Mouse (Mus musculus): ENCODE results near the gene Osgep. TPM values are rescaled to one million over a fixed set of nuclear protein-coding genes. Genes with fewer than 3 reads are reported as not detected.
A peak's percentile ranks its signal among the peaks of the same experiment; 100 is the strongest.
"Not testable (repeated sequence)": the region's sequence is repeated elsewhere in the genome, so short reads cannot be mapped to it uniquely, and the experiment has no call there.

The Osgep gene
- polyA plus RNA-seq (2014; fragmentation: Nextera tagmentation; extraction: Ambion mirVana) = 116 and 119 TPM in 2 replicates

DNA sequence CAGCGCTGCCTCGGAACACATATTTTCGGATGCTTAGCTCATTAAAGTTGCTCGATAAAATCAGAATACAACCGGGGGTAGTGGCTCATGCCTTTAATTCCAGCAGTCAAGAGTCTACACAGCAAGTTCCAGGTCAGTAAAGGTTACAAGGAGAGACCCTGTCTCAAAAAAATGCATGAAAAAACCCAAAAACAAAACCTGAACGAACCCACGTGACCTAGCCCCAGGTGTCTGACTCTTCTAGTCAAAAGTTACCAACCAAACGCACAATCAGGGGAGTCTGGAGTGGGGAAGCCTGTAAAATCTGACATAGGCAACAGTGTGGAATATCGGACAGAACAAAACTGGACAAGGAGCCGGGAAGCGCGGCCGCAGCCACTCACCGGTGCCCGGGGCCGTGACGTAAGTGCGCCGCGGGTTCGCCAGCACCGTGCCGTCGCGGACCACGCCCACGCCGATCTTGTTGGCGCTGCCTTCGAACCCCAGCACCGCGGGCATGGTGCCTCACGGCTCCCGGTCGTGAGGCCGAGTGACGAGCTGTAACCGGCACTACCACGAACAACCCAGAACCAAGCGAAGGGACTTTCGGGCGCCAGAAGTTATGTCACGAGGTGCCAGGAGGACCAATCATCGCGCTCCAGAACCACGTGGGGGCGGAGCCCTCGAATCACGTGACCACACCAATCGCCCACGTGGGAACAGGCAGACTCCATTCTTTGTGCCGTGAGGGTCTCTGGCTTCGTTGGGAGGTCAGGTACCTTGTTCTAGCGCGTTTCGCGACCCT, at the start of gene Osgep, which contains the start of gene Apex1:
Gene Osgep, minus strand, starts transcription at position 613 of the 784 bp plus-strand sequence.
Gene Apex1, plus strand, starts transcription at position 688 of the 784 bp plus-strand sequence.
- H3K9ac ChIP-seq (ENCODE audit: low read depth, low read length) = peak within 1 kb of the TSS; percentile 81
- ATAC-seq (replicated peaks; ENCODE audit: low FRiP score) (peak; percentile 94), DNase-seq (ENCODE audit: low spot score) (peak; percentile 97)
- peaks cover 17% of the 10 kb centered on the region for H3K4me1 ChIP-seq (replicated peaks; ENCODE audit: control insufficient read depth, insufficient read depth, low read length)
- H3K9me3 ChIP-seq (ENCODE audit: control insufficient read depth, low read length) = no peaks in the 10 kb centered on the region
- WGBS = under 1% methylated on average over 57 of the region's 57 CpGs
- peak within 1 kb of the TSS; percentile 88 for H3K27ac ChIP-seq (ENCODE audit: low read depth, low read length)
- H3K36me3 ChIP-seq (ENCODE audit: control insufficient read depth, insufficient read depth, low read length) = peaks cover 31% of the 10 kb centered on the region
- peak within 1 kb of the TSS; percentile 79 for H3K4me3 ChIP-seq (ENCODE audit: low read depth, low read length)
- no peaks in the 10 kb centered on the region for H3K27me3 ChIP-seq (replicated peaks; ENCODE audit: control insufficient read depth, insufficient read depth, low read length)
- peak within 1 kb of the TSS; percentile 69 for H3K4me2 ChIP-seq

DNA sequence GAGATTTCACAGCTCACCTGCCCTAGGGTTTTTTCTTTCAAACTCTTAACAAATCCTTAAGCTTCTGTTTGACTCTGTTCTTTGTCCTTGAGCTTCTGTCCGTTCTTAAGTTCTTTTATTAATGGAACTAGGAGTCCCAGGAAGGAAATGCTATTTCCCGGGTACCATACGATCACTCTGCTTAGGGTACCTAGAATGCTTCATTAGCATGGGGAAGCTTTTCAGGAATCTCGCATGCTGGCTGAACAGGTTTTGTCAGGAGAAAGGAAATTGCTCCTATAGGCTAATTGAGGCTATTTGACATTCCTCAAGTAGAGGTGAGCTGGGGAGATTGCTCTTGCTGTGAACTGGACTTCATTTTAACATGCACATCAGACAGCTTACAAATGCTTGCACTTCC, 49.0 kb upstream of the Osgep start:
- Histone ChIP-seq H3K9ac (ENCODE audit: low read depth, low read length) (no peak overlapping the region), H3K27ac (ENCODE audit: low read depth, low read length) (no peak overlapping the region), H3K36me3 (ENCODE audit: control insufficient read depth, insufficient read depth, low read length) (no peaks in the 10 kb centered on the region), H3K27me3 (replicated peaks; ENCODE audit: control insufficient read depth, insufficient read depth, low read length) (no peaks in the 10 kb centered on the region), H3K9me3 (ENCODE audit: control insufficient read depth, low read length) (no peaks in the 10 kb centered on the region), H3K4me2 (no peak overlapping the region), H3K4me1 (replicated peaks; ENCODE audit: control insufficient read depth, insufficient read depth, low read length) (0 out of 2 replicates have a peak, but pooled peaks cover 7% of the 10 kb centered on the region), H3K4me3 (ENCODE audit: low read depth, low read length) (no peak overlapping the region)
- ATAC-seq (replicated peaks; ENCODE audit: low FRiP score) (no peak), DNase-seq (ENCODE audit: low spot score) (no peak)
- 58% methylated on average over 4 of the region's 4 CpGs for WGBS

DNA sequence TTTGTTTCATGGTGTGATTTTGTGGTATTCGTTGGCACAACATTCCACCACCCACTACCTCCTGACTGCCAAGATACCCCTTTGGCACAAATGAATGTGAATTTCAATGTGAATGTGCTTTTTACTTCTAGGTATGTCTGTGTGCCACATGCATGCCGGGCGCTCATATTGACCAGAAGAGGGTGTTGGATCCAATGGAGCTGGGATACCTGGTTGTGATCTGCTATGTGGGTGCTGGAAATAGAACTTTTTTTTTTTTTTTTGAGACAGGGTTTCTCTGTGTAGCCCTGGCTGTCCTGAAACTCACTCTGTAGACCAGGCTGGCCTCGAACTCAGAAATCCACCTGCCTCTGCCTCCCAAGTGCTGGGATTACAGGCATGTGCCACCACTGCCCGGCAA, 48.4 kb upstream of the Osgep start:
- H3K9me3 ChIP-seq (ENCODE audit: control insufficient read depth, low read length); H3K4me2 ChIP-seq; H3K36me3 ChIP-seq (ENCODE audit: control insufficient read depth, insufficient read depth, low read length); H3K4me1 ChIP-seq (replicated peaks; ENCODE audit: control insufficient read depth, insufficient read depth, low read length); H3K4me3 ChIP-seq (ENCODE audit: low read depth, low read length); H3K27ac ChIP-seq (ENCODE audit: low read depth, low read length); ATAC-seq (replicated peaks; ENCODE audit: low FRiP score); DNase-seq (ENCODE audit: low spot score); H3K27me3 ChIP-seq (replicated peaks; ENCODE audit: control insufficient read depth, insufficient read depth, low read length); H3K9ac ChIP-seq (ENCODE audit: low read depth, low read length): not testable (repeated sequence)
- 86% methylated on average over 5 of the region's 5 CpGs for WGBS

DNA sequence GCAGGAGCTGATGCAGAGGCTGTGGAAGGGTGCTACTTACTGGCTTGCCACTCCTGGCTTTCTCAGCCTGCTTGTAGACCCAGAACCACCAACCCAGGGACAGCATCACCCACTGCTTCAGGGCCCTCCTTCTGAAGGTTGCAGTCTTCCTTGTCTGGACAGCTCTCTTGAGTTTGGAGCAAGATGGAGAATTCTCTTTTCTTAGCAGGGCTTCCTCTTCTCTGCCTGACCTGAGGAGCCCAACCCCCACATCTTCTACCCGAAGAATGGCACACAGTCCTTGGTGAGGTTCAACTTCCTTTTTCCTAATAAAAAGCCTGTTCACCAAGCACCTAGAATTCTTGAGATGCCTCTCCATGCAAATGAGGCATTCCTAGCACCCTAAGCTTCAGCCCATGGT, 46.1 kb upstream of the Osgep start:
- WGBS = 44% methylated on average over 1 of the region's 1 CpGs
- no peaks in the 10 kb centered on the region for H3K9me3 ChIP-seq (ENCODE audit: control insufficient read depth, low read length)
- no peak for ATAC-seq (replicated peaks; ENCODE audit: low FRiP score)

DNA sequence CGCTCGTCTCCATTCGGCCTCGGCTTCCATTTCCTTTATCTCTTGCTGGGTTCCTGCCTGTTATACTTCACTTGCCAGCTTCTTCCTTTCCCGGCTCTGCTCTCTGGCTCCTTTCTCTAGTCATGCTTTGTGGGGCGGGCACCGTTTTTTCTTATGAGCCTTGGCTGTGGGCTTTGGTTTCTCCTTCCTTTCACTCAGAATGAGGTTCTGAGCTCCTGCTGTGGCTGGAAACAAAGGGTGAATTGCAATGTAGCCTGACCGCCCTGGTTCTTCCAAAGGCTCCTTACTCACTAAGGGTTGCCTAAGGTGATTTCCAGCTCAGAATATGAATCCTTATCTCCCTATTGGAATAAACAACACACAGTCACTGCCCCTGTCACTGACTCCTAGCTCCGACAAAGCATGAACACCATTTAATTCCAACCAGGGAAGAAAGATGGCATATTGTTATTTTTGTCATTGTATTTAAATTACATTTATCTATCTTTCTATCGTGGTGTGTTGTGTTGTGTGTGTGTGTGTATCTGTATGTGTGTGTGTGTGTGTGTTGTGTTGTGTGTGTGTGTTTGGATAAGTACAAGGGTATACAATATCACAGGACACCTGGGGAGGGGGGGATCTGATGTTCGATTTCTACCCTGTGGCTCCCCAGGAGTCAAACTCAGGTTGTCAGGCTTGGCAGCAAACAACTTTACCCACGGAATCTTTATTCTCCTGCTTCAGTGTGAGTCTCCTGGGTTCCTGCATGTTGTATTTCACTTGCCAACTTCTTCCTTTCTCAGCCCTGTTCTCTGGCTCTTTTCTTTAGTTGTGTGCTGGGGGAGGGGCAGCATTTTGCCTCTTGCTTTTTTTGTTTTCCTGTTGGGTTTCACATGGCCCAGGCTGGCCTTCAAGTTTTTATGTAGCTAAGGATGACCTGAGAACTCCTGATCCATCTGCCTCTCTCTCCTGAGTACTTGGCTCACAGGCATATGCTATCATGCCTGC, 45.2 kb upstream of the Osgep start:
- Histone ChIP-seq H3K27ac (ENCODE audit: low read depth, low read length) (no peak overlapping the region), H3K36me3 (ENCODE audit: control insufficient read depth, insufficient read depth, low read length) (no peaks in the 10 kb centered on the region), H3K4me1 (replicated peaks; ENCODE audit: control insufficient read depth, insufficient read depth, low read length) (0 out of 2 replicates have a peak, but pooled peaks cover 7% of the 10 kb centered on the region), H3K9me3 (ENCODE audit: control insufficient read depth, low read length) (no peaks in the 10 kb centered on the region), H3K27me3 (replicated peaks; ENCODE audit: control insufficient read depth, insufficient read depth, low read length) (no peaks in the 10 kb centered on the region), H3K9ac (ENCODE audit: low read depth, low read length) (no peak overlapping the region; the same call in 1 of the 2 replicates), H3K4me3 (ENCODE audit: low read depth, low read length) (no peak overlapping the region), H3K4me2 (peak overlapping the region; percentile 38)
- no peak for DNase-seq (ENCODE audit: low spot score)
- no peak for ATAC-seq (replicated peaks; ENCODE audit: low FRiP score)
- WGBS = 32% methylated on average over 12 of the region's 12 CpGs

More for the DNA sequence above, 46.1 kb upstream of the Osgep start:
- H3K9ac ChIP-seq (ENCODE audit: low read depth, low read length) = no peak overlapping the region
- no peak overlapping the region for H3K4me2 ChIP-seq
- no peak overlapping the region for H3K4me3 ChIP-seq (ENCODE audit: low read depth, low read length)
- H3K27ac ChIP-seq (ENCODE audit: low read depth, low read length) = no peak overlapping the region
- no peaks in the 10 kb centered on the region for H3K27me3 ChIP-seq (replicated peaks; ENCODE audit: control insufficient read depth, insufficient read depth, low read length)
- no peak for DNase-seq (ENCODE audit: low spot score)
- 0 out of 2 replicates have a peak, but pooled peaks cover 7% of the 10 kb centered on the region for H3K4me1 ChIP-seq (replicated peaks; ENCODE audit: control insufficient read depth, insufficient read depth, low read length)
- no peaks in the 10 kb centered on the region for H3K36me3 ChIP-seq (ENCODE audit: control insufficient read depth, insufficient read depth, low read length)

DNA sequence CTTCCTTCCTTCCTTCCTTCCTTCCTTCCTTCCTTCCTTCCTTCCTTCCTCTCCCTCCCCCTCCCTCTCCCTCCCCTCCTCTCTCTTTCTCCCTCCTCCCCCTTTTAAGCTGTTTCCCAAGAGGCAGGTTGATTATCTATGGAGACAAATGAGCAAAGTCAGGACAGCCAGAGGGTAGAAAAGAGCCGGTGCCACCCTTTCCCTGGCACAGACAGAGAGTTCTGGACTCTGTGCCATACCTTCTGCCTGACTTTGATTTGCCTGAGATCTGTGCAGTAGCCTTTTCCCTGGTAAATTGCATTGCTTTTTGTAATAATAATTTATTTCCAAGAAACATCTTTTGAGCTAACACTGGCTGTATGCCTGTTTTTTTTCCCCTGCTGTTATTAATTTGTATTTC, 44.3 kb upstream of the Osgep start:
- Histone ChIP-seq H3K9me3 (ENCODE audit: control insufficient read depth, low read length) (no peaks in the 10 kb centered on the region), H3K36me3 (ENCODE audit: control insufficient read depth, insufficient read depth, low read length) (no peaks in the 10 kb centered on the region), H3K27me3 (replicated peaks; ENCODE audit: control insufficient read depth, insufficient read depth, low read length) (no peaks in the 10 kb centered on the region), H3K4me1 (replicated peaks; ENCODE audit: control insufficient read depth, insufficient read depth, low read length) (0 out of 2 replicates have a peak, but pooled peaks cover 7% of the 10 kb centered on the region), H3K27ac (ENCODE audit: low read depth, low read length) (no peak overlapping the region), H3K9ac (ENCODE audit: low read depth, low read length) (no peak overlapping the region), H3K4me3 (ENCODE audit: low read depth, low read length) (no peak overlapping the region), H3K4me2 (no peak overlapping the region)
- DNase-seq (ENCODE audit: low spot score) (no peak), ATAC-seq (replicated peaks; ENCODE audit: low FRiP score) (no peak)
- WGBS = 54% methylated on average over 1 of the region's 1 CpGs

DNA sequence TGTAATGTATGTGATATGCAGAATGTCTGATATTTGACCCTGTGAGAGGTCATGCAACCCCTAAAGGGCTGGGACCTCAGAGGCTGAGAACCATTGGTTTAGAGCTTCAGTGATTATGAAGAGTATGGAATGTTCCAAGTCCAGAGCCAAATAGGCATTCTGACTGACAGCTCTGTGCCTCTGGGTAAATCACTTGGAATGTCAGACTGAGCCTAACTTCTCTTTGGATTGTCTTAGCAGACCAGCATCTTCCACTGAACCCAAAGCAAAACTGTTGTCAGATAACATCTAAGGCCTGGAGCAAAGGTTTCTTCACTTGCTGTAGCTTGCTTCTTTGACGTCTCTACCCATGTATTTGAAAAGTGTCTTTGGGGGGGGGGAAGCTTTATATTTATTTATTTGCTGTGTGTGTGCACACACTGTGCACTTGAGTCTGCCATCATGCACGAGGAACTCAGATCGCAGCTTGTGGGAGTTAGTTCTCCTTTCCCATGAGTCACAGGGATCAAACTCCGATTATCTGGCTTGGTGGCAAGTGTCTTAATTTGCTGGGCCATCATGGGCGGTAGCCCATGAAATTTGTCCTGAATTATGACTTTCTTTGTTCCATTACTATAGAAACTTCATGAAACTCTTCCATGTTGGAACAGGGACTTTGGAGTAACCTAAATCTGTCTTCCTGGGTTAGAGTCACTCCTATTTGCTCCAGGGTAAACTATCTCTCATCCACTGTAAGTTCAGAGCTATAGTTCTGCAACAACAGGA, 43.7 kb upstream of the Osgep start:
- DNase-seq (ENCODE audit: low spot score) = no peak
- H3K27me3 ChIP-seq (replicated peaks; ENCODE audit: control insufficient read depth, insufficient read depth, low read length) = no peaks in the 10 kb centered on the region

More for the DNA sequence above, 43.7 kb upstream of the Osgep start:
- 0 out of 2 replicates have a peak, but pooled peaks cover 7% of the 10 kb centered on the region for H3K4me1 ChIP-seq (replicated peaks; ENCODE audit: control insufficient read depth, insufficient read depth, low read length)
- no peaks in the 10 kb centered on the region for H3K9me3 ChIP-seq (ENCODE audit: control insufficient read depth, low read length)
- no peaks in the 10 kb centered on the region for H3K36me3 ChIP-seq (ENCODE audit: control insufficient read depth, insufficient read depth, low read length)
- 79% methylated on average over 5 of the region's 5 CpGs for WGBS
- no peak for ATAC-seq (replicated peaks; ENCODE audit: low FRiP score)
- no peak overlapping the region for H3K4me2 ChIP-seq
- H3K4me3 ChIP-seq (ENCODE audit: low read depth, low read length) = no peak overlapping the region
- H3K9ac ChIP-seq (ENCODE audit: low read depth, low read length) = no peak overlapping the region
- H3K27ac ChIP-seq (ENCODE audit: low read depth, low read length) = no peak overlapping the region
